Mouse (Mus musculus): ENCODE measurements around the gene Gpr146. TPM values are rescaled to one million over a fixed set of nuclear protein-coding genes. Genes with fewer than 3 reads are reported as not detected.

The Gpr146 gene
- polyA plus RNA-seq, 1 experiment = 0.91 TPM

DNA sequence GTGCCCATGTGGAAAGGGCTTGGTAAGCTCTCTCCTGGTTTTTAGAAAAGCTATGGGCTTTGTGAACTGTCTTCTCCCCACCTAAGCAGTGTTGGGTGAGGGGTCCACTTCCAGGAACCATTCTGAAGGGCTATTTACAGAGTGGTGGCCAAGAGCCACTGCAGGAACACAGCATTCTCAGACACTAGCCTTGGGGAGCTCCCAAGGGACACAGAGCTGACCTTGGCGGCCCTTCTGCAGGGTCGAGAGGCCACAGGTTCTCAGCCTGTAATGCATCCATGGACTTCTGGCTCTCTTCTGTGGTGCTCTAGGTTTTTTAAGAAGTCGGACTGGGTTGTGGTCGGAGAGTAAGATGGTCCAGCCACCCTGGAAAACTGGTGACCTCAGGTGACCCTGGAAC lies 32.6 kb downstream of the Gpr146 start:
- Histone ChIP-seq H3K4me1 (ENCODE audit: control insufficient read depth, insufficient read depth, low read length) (no peaks in the 10 kb centered on the region), H3K27me3 (ENCODE audit: control insufficient read depth, insufficient read depth, low read length, poor library complexity, severe bottlenecking) (no peaks in the 10 kb centered on the region), H3K36me3 (ENCODE audit: control insufficient read depth, insufficient read depth, low read length, poor library complexity, severe bottlenecking) (no peaks in the 10 kb centered on the region), H3K27ac (ENCODE audit: insufficient read depth, low read length) (no peak overlapping the region), H3K9ac (ENCODE audit: low read depth, poor library complexity, severe bottlenecking) (no peak overlapping the region), H3K4me3 (ENCODE audit: low read depth, low read length) (no peak overlapping the region), H3K9me3 (replicated peaks; ENCODE audit: control insufficient read depth, insufficient read depth, low read length, poor library complexity, severe bottlenecking) (no peaks in the 10 kb centered on the region)
- TF ChIP-seq POLR2A (IDR thresholded peaks at IDR 0.05; ENCODE audit: insufficient read depth, low read length) (no peak), EP300 (IDR thresholded peaks at IDR 0.05; ENCODE audit: insufficient read depth, low read depth, low read length) (no peak), CTCF (IDR thresholded peaks at IDR 0.05; ENCODE audit: low read depth, low read length) (no peak)

DNA sequence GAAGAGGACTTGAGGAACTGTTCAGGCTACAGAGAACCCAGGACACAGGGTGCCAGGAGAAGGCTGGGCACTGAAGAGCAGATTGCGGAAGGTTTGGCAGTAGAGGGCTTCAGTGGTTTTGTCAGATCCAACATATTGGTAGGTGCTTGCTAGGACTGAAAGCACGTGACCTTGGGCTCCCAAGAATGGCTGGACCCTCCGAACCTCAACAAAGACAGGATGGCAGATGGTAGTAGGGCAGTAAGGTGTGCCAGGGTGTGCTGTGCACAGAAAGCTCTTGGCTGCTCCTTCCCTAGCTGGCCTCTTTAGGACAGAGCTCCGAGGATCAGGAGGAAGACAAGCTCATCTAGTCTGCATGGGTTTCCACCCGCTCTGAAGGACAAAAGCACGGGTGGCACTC lies 33.6 kb downstream of the Gpr146 start:
- Histone ChIP-seq H3K27me3 (ENCODE audit: control insufficient read depth, insufficient read depth, low read length, poor library complexity, severe bottlenecking) (no peaks in the 10 kb centered on the region), H3K9ac (ENCODE audit: low read depth, poor library complexity, severe bottlenecking) (no peak overlapping the region), H3K9me3 (replicated peaks; ENCODE audit: control insufficient read depth, insufficient read depth, low read length, poor library complexity, severe bottlenecking) (no peaks in the 10 kb centered on the region), H3K36me3 (ENCODE audit: control insufficient read depth, insufficient read depth, low read length, poor library complexity, severe bottlenecking) (no peaks in the 10 kb centered on the region), H3K27ac (ENCODE audit: insufficient read depth, low read length) (no peak overlapping the region), H3K4me3 (ENCODE audit: low read depth, low read length) (no peak overlapping the region), H3K4me1 (ENCODE audit: control insufficient read depth, insufficient read depth, low read length) (no peaks in the 10 kb centered on the region)
- no peak for TF ChIP-seq EP300 (IDR thresholded peaks at IDR 0.05; ENCODE audit: insufficient read depth, low read depth, low read length)
- no peak for TF ChIP-seq POLR2A (IDR thresholded peaks at IDR 0.05; ENCODE audit: insufficient read depth, low read length)
- no peak for TF ChIP-seq CTCF (IDR thresholded peaks at IDR 0.05; ENCODE audit: low read depth, low read length)

DNA sequence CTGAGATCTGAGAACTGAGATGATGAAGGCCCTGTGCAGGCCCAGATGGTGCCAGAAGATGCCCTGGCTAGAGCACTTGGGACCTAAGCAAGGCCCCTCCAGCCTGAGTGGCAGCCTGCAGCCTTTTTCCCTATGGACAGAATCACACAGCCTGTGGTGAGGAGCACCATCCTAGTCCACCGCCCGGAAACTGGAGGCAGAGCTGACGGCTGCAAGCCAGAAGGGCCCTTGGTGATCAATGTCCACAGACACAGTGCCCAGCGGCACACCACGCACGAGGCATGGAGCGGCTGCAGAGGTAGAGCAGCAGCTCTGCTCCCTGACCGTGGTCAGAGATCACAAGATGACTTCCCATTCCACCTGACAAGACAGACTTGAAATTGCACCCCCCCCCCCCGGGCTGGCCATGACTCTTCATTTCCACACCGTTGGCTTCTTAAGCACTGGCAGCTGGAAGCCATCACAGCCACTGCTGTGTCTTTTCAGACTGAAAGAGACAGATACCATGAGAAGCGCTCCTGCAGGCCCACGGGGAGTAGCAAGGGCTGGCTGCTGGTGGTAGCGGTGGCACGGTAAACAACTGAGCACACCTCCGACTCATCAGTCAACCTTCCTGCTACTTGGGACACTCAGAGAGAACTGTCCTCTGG lies 34.3 kb downstream of the Gpr146 start:
- Histone ChIP-seq H3K27ac (ENCODE audit: insufficient read depth, low read length) (no peak overlapping the region), H3K4me1 (ENCODE audit: control insufficient read depth, insufficient read depth, low read length) (no peaks in the 10 kb centered on the region), H3K36me3 (ENCODE audit: control insufficient read depth, insufficient read depth, low read length, poor library complexity, severe bottlenecking) (no peaks in the 10 kb centered on the region), H3K27me3 (ENCODE audit: control insufficient read depth, insufficient read depth, low read length, poor library complexity, severe bottlenecking) (no peaks in the 10 kb centered on the region), H3K4me3 (ENCODE audit: low read depth, low read length) (no peak overlapping the region), H3K9me3 (replicated peaks; ENCODE audit: control insufficient read depth, insufficient read depth, low read length, poor library complexity, severe bottlenecking) (no peaks in the 10 kb centered on the region), H3K9ac (ENCODE audit: low read depth, poor library complexity, severe bottlenecking) (no peak overlapping the region)
- TF ChIP-seq EP300 (IDR thresholded peaks at IDR 0.05; ENCODE audit: insufficient read depth, low read depth, low read length) = no peak

GRCm38 (mm10) chr5:139413545-139413944 lies 36.0 kb downstream of the Gpr146 start:
- no peaks in the 10 kb centered on the region for H3K36me3 ChIP-seq (ENCODE audit: control insufficient read depth, insufficient read depth, low read length, poor library complexity, severe bottlenecking)
- no peaks in the 10 kb centered on the region for H3K9me3 ChIP-seq (replicated peaks; ENCODE audit: control insufficient read depth, insufficient read depth, low read length, poor library complexity, severe bottlenecking)
- no peaks in the 10 kb centered on the region for H3K27me3 ChIP-seq (ENCODE audit: control insufficient read depth, insufficient read depth, low read length, poor library complexity, severe bottlenecking)
- no peak overlapping the region for H3K27ac ChIP-seq (ENCODE audit: insufficient read depth, low read length)
- TF ChIP-seq POLR2A (IDR thresholded peaks at IDR 0.05; ENCODE audit: insufficient read depth, low read length) (no peak), CTCF (IDR thresholded peaks at IDR 0.05; ENCODE audit: low read depth, low read length) (no peak), EP300 (IDR thresholded peaks at IDR 0.05; ENCODE audit: insufficient read depth, low read depth, low read length) (no peak)
- H3K9ac ChIP-seq (ENCODE audit: low read depth, poor library complexity, severe bottlenecking) = no peak overlapping the region
- no peaks in the 10 kb centered on the region for H3K4me1 ChIP-seq (ENCODE audit: control insufficient read depth, insufficient read depth, low read length)
- no peak overlapping the region for H3K4me3 ChIP-seq (ENCODE audit: low read depth, low read length)

- TF ChIP-seq CTCF (IDR thresholded peaks at IDR 0.05; ENCODE audit: low read depth, low read length) (no peak), EP300 (IDR thresholded peaks at IDR 0.05; ENCODE audit: insufficient read depth, low read depth, low read length) (no peak), POLR2A (IDR thresholded peaks at IDR 0.05; ENCODE audit: insufficient read depth, low read length) (no peak)
Observed at GRCm38 (mm10) chr5:139415001-139415400, 37.5 kb downstream of the Gpr146 start.

GRCm38 (mm10) chr5:139416942-139417341 lies 39.4 kb downstream of the Gpr146 start:
- TF ChIP-seq CTCF (IDR thresholded peaks at IDR 0.05; ENCODE audit: low read depth, low read length) (peak; percentile 48), EP300 (IDR thresholded peaks at IDR 0.05; ENCODE audit: insufficient read depth, low read depth, low read length) (no peak)
- H3K4me3 ChIP-seq (ENCODE audit: low read depth, low read length) = no peak overlapping the region
- no peak overlapping the region for H3K27ac ChIP-seq (ENCODE audit: insufficient read depth, low read length)
- no peaks in the 10 kb centered on the region for H3K4me1 ChIP-seq (ENCODE audit: control insufficient read depth, insufficient read depth, low read length)
- H3K9ac ChIP-seq (ENCODE audit: low read depth, poor library complexity, severe bottlenecking) = no peak overlapping the region
- H3K27me3 ChIP-seq (ENCODE audit: control insufficient read depth, insufficient read depth, low read length, poor library complexity, severe bottlenecking) = no peaks in the 10 kb centered on the region
- no peaks in the 10 kb centered on the region for H3K9me3 ChIP-seq (replicated peaks; ENCODE audit: control insufficient read depth, insufficient read depth, low read length, poor library complexity, severe bottlenecking)
- H3K36me3 ChIP-seq (ENCODE audit: control insufficient read depth, insufficient read depth, low read length, poor library complexity, severe bottlenecking) = no peaks in the 10 kb centered on the region

More at GRCm38 (mm10) chr5:139415001-139415400, 37.5 kb downstream of the Gpr146 start:
- Histone ChIP-seq H3K4me1 (ENCODE audit: control insufficient read depth, insufficient read depth, low read length) (no peaks in the 10 kb centered on the region), H3K4me3 (ENCODE audit: low read depth, low read length) (no peak overlapping the region), H3K27ac (ENCODE audit: insufficient read depth, low read length) (no peak overlapping the region), H3K27me3 (ENCODE audit: control insufficient read depth, insufficient read depth, low read length, poor library complexity, severe bottlenecking) (no peaks in the 10 kb centered on the region), H3K9ac (ENCODE audit: low read depth, poor library complexity, severe bottlenecking) (no peak overlapping the region), H3K36me3 (ENCODE audit: control insufficient read depth, insufficient read depth, low read length, poor library complexity, severe bottlenecking) (no peaks in the 10 kb centered on the region), H3K9me3 (replicated peaks; ENCODE audit: control insufficient read depth, insufficient read depth, low read length, poor library complexity, severe bottlenecking) (no peaks in the 10 kb centered on the region)

Measured in ES-Bruce4 (cell line).